ENCODE assay signal across 29 mouse cellular contexts in the genomic region with DNA sequence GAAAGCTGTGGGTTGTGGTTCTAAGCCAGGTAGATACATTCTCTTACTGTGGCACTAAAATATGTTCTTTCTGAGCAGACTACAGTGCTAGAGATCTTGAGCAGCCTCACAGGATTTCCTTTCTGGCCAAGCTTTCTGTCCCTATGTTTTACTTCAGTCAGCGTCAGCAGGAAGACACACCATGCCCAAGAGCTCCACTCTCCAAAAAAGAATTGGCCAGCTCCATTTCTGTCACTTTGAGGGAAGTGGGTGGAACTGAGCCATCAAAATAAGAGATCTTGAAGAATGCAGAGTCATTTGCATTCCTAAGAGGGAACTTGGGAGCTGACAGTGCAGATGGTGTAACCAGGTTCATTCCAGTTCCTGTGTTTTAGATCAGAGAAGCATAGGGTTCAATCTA. TPM values are rescaled to one million over a fixed set of nuclear protein-coding genes. Genes with fewer than 3 reads are reported as not detected.
DNase-seq lines count a peak whose midpoint lies in the region; TF ChIP-seq lines count a peak whose summit lies in the region.
"Had no signal": no experiment of that assay in that cellular context is flagged by ENCODE, and none has a peak within 500 bp of the region (broad histone marks: within the 10 kb centered on the region; RNA-seq: fewer than 3 reads in every experiment).

No protein-coding gene starts in this region.

- no peaks in the 10 kb centered on the region for H3K79me2 ChIP-seq in liver, adult 2 months (ENCODE audit: control insufficient read depth, insufficient read depth, low read length)

- no peak for TF ChIP-seq CTCF in liver, adult 2 months (IDR thresholded peaks at IDR 0.05; ENCODE audit: low read depth, low read length)

- H3K27ac ChIP-seq in liver, adult 2 months (replicated peaks; ENCODE audit: insufficient read depth, low read depth, low read length) = no peak overlapping the region; the same call in 1 of the 2 replicates
- H3K27ac ChIP-seq: embryonic facial prominence, embryonic 15.5 days; heart, adult 2 months; hindbrain, embryonic 12.5 days; limb, embryonic 12.5 days; liver, embryonic 13.5 days had no signal

- no peak for TF ChIP-seq POLR2A in liver, adult 2 months (IDR thresholded peaks at IDR 0.05; ENCODE audit: extremely low read depth, insufficient read depth, low read length)

- no peaks in the 10 kb centered on the region for H3K36me3 ChIP-seq in liver, adult 2 months (ENCODE audit: control insufficient read depth, insufficient read depth, low read length)
- H3K36me3 ChIP-seq: embryonic facial prominence, embryonic 15.5 days; hindbrain, embryonic 12.5 days; limb, embryonic 12.5 days; liver, embryonic 13.5 days had no signal

- peak; percentile 36 for DNase-seq in liver, adult 2 months (ENCODE audit: extremely low read depth, low read depth, low spot score)
- no peak for DNase-seq in liver
- peak; percentile 70 for DNase-seq in brain, adult 2 months (ENCODE audit: low read depth, low spot score)
- peak; percentile 10 to 29 for DNase-seq in left cerebral cortex, adult 18-20 months (ENCODE audit: low spot score in 2 of 2)
- DNase-seq in right cerebral cortex, postnatal 10 days (ENCODE audit: low spot score in 2 of 2) = peak; percentile 25 to 57
- DNase-seq in layer of hippocampus, adult 18-20 months (ENCODE audit: low spot score in 2 of 2) = no peak
- DNase-seq in layer of hippocampus, adult 9-11 months = no peak
- DNase-seq: adrenal gland, postnatal 10 days; B cell, adult 2 months; cerebellum, adult 9-10 months; gastrocnemius, postnatal 14 days; heart, adult 2 months; liver, embryonic 13.5 days; lung, adult 2 months; midbrain, embryonic 14.5 days; thymus, adult 2 months had no signal

- no peaks in the 10 kb centered on the region for H3K4me1 ChIP-seq in liver, adult 2 months (ENCODE audit: control insufficient read depth, insufficient read depth, low read length)
- H3K4me1 ChIP-seq: embryonic facial prominence, embryonic 15.5 days; hindbrain, embryonic 12.5 days; limb, embryonic 12.5 days; liver, embryonic 13.5 days had no signal

- H3K4me3 ChIP-seq in liver, adult 2 months (ENCODE audit: insufficient read depth, low read depth, low read length) = no peak overlapping the region
- H3K4me3 ChIP-seq: embryonic facial prominence, embryonic 15.5 days; heart, adult 2 months; hindbrain, embryonic 12.5 days; limb, embryonic 12.5 days; liver, embryonic 13.5 days had no signal

- no peak overlapping the region for H3K9ac ChIP-seq in liver, adult 2 months (ENCODE audit: low read depth, low read length)
- H3K9ac ChIP-seq: embryonic facial prominence, embryonic 15.5 days; hindbrain, embryonic 12.5 days; limb, embryonic 12.5 days; liver, embryonic 13.5 days had no signal

- H3K27me3 ChIP-seq in liver, adult 2 months (ENCODE audit: control insufficient read depth, insufficient read depth, low read length) = no peaks in the 10 kb centered on the region
- H3K27me3 ChIP-seq: CH12.LX; embryonic facial prominence, embryonic 15.5 days; hindbrain, embryonic 12.5 days; limb, embryonic 12.5 days; liver, embryonic 13.5 days had no signal

- WGBS in liver, adult 2 months = 79% methylated on average over 1 of the region's 1 CpGs

RNA-seq across cellular contexts. Expression of gene Gm10521, which starts 8.5 kb away (rescaled TPM):
- total RNA-seq in liver, adult 2 months (2014; rRNA removed) = 0.37 and 0.40 TPM in 2 replicates
- 0.19 and 0.38 TPM in 2 replicates for polyA plus RNA-seq in liver, adult 2 months (2012; rRNA removed)
- total RNA-seq in left cerebral cortex, adult 18-20 months (2021) = under 1 TPM in 1 of 2 experiments, not detected in 1; 0.12 TPM
- total RNA-seq in layer of hippocampus, adult 18-20 months (2021) = not detected
- polyA plus RNA-seq: brain, embryonic 14.5 days; embryonic facial prominence, embryonic 15.5 days; forebrain, embryonic 16.5 days; heart, embryonic 14.5 days; intestine, postnatal 0 days; kidney, embryonic 16.5 days; limb, embryonic 12.5 days; liver, embryonic 13.5 days; midbrain, embryonic 14.5 days; neural tube, embryonic 11.5 days; stomach, embryonic 16.5 days had no signal

RNA-seq across cellular contexts. Expression of gene Slamf6, which starts 30.3 kb away (rescaled TPM):
- 0.46 and 1.5 TPM in 2 replicates for total RNA-seq in liver, adult 2 months (2014; rRNA removed)
- 0.16 and 0.29 TPM in 2 replicates for polyA plus RNA-seq in liver, adult 2 months (2012; rRNA removed)
- total RNA-seq in left cerebral cortex, adult 18-20 months (2021) = under 1 TPM; 0.12 to 0.30 TPM
- not detected for total RNA-seq in layer of hippocampus, adult 18-20 months (2021)
- total RNA-seq: layer of hippocampus, postnatal 25 days; MEL had no signal
- polyA plus RNA-seq: forebrain, embryonic 16.5 days; limb, embryonic 12.5 days; midbrain, embryonic 14.5 days had no signal

RNA-seq across cellular contexts. Expression of gene Cd84, which starts 47.5 kb away (rescaled TPM):
- 6.2 and 8.9 TPM in 2 replicates for total RNA-seq in liver, adult 2 months (2014; rRNA removed)
- polyA plus RNA-seq in liver, adult 2 months (2012; rRNA removed) = 0.55 and 1.2 TPM in 2 replicates
- total RNA-seq in left cerebral cortex, adult 18-20 months (2021) = 1 to 10 TPM; 1.9 to 2.6 TPM
- total RNA-seq in layer of hippocampus, adult 18-20 months (2021) = 1 to 10 TPM; 2.2 to 2.5 TPM

Comparison
In these comparisons a context has a peak if more than half of its experiments do, and no peak if none do; other contexts are left out.
1. DNase-seq: peak in liver, adult 2 months (single experiment), brain, adult 2 months (single experiment), left cerebral cortex, adult 18-20 months (2 of 2) and right cerebral cortex, postnatal 10 days (2 of 2); none in liver (single experiment), layer of hippocampus, adult 18-20 months (0 of 2) and layer of hippocampus, adult 9-11 months (single experiment).